Mouse (Mus musculus): ENCODE results near the gene 2700049A03Rik. TPM values are rescaled to one million over a fixed set of nuclear protein-coding genes. Genes with fewer than 3 reads are reported as not detected.

2700049A03Rik gene
- polyA plus RNA-seq, 1 experiment from 2014 or later: 12.6 TPM

DNA sequence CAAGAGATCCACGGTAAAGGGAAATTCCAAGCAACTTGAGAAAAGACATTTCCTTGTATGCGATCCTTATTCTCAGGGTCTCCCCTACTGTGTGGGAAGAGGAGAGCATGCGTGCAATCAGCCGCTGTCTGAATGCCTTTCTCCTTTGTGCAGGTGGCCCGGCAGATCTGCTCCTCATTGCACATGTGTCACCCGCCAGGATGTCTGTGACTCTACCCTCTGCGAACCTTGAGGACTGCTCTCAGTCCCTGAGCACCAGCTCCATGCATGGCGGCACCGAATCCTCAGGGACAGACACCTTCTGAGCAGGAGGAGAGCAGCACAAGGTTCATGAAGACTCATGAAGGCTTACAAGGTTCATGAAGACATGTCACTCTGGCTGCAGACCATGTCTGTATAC is 106.1 kb downstream of the 2700049A03Rik start:
- Histone ChIP-seq H3K9me3 (0 out of 2 replicates have a peak, but pooled peaks cover 6% of the 10 kb centered on the region), H3K27ac (no peak overlapping the region), H3K27me3 (replicated peaks) (no peaks in the 10 kb centered on the region), H3K9ac (no peak overlapping the region), H3K4me2 (replicated peaks) (no peak overlapping the region), H3K36me3 (peaks cover 23% of the 10 kb centered on the region), H3K4me3 (replicated peaks) (no peak overlapping the region), H3K4me1 (replicated peaks) (no peaks in the 10 kb centered on the region)
- 95% methylated on average over 9 of the region's 9 CpGs for WGBS
- ATAC-seq: no peak

DNA sequence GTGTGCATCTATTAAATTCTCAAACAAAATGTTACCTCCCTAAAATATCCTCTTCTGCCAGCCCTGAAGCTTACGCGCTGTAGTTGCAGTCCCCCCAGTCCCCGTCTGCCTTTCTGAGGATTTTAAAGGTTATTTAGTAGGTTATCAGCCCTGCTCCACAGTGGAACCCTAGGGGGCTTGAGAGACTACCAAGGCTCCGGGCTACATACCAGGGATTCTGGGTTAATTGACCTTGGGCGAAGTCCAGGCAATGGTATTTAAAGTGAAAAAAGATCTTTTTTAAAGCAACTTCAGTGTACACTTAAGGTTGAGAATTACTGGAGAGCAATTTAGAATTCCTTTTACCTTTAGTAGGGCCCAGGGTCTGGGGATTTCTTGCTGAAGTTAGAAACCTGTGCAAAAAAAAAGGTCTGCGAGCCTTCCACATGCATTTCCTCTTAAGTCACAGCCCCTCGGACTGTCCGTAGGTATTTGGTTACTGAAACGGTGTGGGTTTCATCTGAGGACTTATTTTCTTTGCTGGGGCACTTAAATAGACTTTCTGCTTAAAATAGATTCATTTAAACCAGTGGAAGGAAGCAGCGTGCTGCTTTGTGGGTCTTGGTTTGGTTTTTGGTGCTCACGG is 108.2 kb downstream of the 2700049A03Rik start:
- WGBS: 84% methylated on average over 11 of the region's 11 CpGs
- 0 out of 2 replicates have a peak, but pooled peaks cover 6% of the 10 kb centered on the region for H3K9me3 ChIP-seq
- H3K36me3 ChIP-seq: peaks cover 23% of the 10 kb centered on the region
- no peak overlapping the region for H3K9ac ChIP-seq
- no peak for ATAC-seq
- no peak overlapping the region for H3K27ac ChIP-seq
- no peaks in the 10 kb centered on the region for H3K27me3 ChIP-seq (replicated peaks)
- no peak overlapping the region for H3K4me2 ChIP-seq (replicated peaks)
- H3K4me3 ChIP-seq (replicated peaks): no peak overlapping the region
- no peaks in the 10 kb centered on the region for H3K4me1 ChIP-seq (replicated peaks)

DNA sequence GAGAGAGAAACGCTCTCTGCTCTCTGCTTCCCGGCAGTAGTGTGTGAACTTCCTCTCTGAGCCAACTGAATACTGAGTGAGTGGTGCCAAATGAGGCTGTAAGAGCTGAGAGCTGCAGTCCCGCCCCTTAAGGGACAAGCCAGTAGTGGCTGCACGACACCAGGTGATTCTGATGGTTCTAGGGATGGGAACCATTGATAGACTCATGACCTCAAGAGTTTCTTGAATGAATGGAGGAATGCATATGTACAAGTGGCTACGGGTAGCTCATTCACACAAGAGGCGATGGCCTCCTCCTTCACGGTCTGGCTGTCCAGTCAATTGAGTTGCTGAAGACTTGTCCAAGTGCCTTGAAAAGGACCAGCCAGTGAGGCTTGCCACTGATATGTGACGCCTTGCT is 110.5 kb downstream of the 2700049A03Rik start:
- H3K4me2 ChIP-seq (replicated peaks): no peak overlapping the region
- ATAC-seq: no peak
- no peaks in the 10 kb centered on the region for H3K4me1 ChIP-seq (replicated peaks)
- H3K27me3 ChIP-seq (replicated peaks): no peaks in the 10 kb centered on the region
- no peak overlapping the region for H3K4me3 ChIP-seq (replicated peaks)
- peaks cover 17% of the 10 kb centered on the region for H3K36me3 ChIP-seq
- WGBS: 84% methylated on average over 8 of the region's 8 CpGs
- no peak overlapping the region for H3K27ac ChIP-seq
- 0 out of 2 replicates have a peak, but pooled peaks cover 4% of the 10 kb centered on the region for H3K9me3 ChIP-seq
- H3K9ac ChIP-seq: no peak overlapping the region

DNA sequence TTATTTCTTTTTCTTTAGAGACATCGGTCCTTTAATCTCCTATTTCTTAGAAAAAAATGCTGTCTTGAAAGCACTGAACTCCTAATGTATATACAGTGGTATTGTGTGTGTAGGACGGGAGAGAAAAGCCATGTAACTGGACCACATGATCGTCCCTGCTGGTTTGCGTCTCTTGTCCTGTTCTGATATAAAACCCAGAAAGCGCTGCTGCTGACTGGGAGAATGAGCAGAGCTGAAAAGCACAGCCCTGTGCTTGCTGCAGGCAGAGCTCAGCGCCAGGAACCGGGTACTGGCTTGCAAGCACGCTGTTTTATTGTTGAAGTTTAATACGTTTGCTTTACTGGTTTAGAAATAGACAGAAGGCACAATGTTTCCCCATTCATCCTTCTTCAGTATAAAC is 112.7 kb downstream of the 2700049A03Rik start:
- WGBS: 30% methylated on average over 9 of the region's 9 CpGs
- ATAC-seq: peak; percentile 59; the same call in 1 of the 2 replicates
- Histone ChIP-seq H3K4me1 (replicated peaks) (no peaks in the 10 kb centered on the region), H3K4me2 (replicated peaks) (peak overlapping the region; percentile 20), H3K27me3 (replicated peaks) (no peaks in the 10 kb centered on the region), H3K9me3 (no peaks in the 10 kb centered on the region), H3K9ac (no peak overlapping the region), H3K4me3 (replicated peaks) (no peak overlapping the region), H3K36me3 (peaks cover 2% of the 10 kb centered on the region; the same call in 1 of the 2 replicates), H3K27ac (no peak overlapping the region; the same call in 1 of the 2 replicates)

DNA sequence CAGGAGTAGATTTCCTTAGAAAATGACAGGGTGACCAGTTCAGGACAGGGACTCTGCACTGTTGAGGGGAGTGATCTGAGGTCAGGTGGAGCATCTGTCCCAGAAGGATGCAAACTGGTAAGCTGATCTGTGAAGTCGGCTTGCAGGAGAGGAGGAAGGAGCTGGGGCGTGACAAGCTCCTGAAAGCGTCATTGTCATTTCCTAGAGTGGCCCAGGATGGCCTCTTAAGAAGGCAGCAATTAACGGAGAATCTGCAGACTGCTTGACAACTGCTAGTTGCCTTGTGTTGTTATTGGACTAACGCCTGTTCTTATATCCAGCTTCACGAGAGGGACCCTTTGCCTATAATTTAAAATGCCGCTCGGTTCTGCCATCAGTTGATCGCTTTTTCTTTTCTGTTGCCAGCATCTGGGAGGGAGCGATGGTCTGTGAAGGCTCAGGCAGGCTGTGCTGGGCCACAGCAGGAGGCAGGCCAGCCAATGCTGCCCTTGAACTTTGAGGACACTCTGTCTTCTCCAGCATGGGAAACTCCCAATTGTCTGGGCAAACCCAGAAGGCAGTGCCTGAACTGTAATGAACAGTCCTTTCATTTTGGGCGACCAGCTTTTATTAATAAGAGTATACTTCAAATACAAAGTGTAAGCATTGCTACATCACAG is 116.0 kb downstream of the 2700049A03Rik start:
- 53% methylated on average over 11 of the region's 11 CpGs for WGBS
- no peak overlapping the region for H3K4me3 ChIP-seq (replicated peaks)
- no peaks in the 10 kb centered on the region for H3K4me1 ChIP-seq (replicated peaks)
- no peak overlapping the region for H3K4me2 ChIP-seq (replicated peaks)
- no peak overlapping the region for H3K9ac ChIP-seq
- H3K9me3 ChIP-seq: no peaks in the 10 kb centered on the region
- no peaks in the 10 kb centered on the region for H3K27me3 ChIP-seq (replicated peaks)
- no peaks in the 10 kb centered on the region for H3K36me3 ChIP-seq
- no peak for ATAC-seq
- H3K27ac ChIP-seq: no peak overlapping the region

DNA sequence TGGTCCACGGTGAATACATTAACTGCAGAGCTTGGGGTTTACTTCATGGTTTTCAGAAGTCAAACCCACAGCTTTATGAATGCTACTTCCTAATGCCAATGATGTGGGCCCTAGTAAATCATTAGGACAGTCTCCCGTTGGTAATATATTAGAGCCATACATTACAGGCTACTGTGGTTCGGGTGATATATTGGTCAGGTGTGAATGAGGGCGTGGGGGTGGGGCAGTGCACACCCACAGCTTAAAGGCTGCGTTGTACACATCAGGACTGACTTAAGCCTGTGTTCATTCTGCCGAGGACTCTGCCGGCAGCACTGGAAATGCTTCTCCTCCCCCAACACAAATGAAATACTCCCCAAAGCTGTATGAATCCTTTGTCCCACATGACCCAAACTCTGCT is 118.1 kb downstream of the 2700049A03Rik start:
- Histone ChIP-seq H3K9me3 (no peaks in the 10 kb centered on the region), H3K9ac (no peak overlapping the region), H3K4me1 (replicated peaks) (no peaks in the 10 kb centered on the region), H3K4me3 (replicated peaks) (no peak overlapping the region), H3K27ac (no peak overlapping the region), H3K27me3 (replicated peaks) (no peaks in the 10 kb centered on the region), H3K4me2 (replicated peaks) (no peak overlapping the region), H3K36me3 (no peaks in the 10 kb centered on the region)
- whole genome bisulfite sequencing: 63% methylated on average over 7 of the region's 7 CpGs
- no peak for ATAC-seq

DNA sequence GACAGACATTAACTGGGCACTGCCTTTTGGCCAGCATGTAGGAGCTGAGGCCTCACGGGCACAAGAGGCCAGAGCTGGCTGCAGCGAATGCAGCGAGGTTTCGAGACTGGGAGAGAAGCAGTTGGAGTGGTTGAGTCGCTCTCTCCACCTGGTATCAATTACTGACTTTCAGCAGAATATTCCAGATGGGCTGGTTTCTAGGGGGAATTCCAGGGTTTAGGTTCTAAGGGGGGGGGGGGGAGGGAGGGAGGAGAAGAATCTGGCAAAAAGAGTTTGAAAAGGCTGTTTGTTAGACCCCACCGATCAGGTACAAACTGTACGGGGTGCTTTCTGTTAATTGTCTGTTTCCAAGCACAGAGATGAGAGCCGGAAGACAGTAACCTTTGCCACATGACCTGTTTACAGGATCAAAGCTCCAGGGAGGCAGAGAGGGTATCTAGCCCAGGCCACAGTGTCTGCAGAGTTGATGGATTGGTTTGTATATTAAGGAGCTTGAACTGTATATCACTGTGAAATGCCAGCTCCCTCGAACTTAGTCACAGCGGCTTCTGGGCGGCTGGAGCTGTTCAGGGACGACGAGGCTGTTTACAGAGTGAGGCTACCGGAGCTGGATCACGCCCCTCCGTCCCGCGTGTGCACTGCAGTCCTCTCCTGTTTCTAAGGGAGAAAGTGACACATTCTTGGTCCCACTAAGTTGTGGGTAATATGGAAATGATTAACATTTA is 121.7 kb downstream of the 2700049A03Rik start:
- Histone ChIP-seq H3K4me1 (replicated peaks) (no peaks in the 10 kb centered on the region), H3K27me3 (replicated peaks) (no peaks in the 10 kb centered on the region), H3K36me3 (no peaks in the 10 kb centered on the region), H3K4me3 (replicated peaks) (no peak overlapping the region), H3K9ac (no peak overlapping the region), H3K4me2 (replicated peaks) (no peak overlapping the region; the same call in 1 of the 2 replicates), H3K27ac (no peak overlapping the region), H3K9me3 (no peaks in the 10 kb centered on the region)
- WGBS: 23% methylated on average over 18 of the region's 18 CpGs
- ATAC-seq: peak; percentile 63

DNA sequence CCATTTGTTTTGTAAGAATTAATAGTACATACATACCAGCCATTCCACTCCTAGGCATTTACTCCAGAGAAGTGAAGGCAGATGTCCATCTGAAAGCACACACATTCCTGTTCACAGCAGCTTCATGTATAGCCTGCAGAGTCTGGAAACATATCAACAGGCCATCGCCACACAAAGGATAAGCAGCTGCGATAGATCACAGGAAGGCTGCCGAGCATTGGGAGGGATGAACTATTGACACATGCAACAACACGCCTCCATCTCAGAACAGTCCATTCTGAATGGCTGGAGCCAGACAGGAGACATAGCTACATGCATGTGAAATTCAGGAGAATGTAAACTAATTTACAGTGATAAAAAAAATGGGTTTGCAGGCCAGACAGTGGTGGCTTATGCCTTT is 127.6 kb downstream of the 2700049A03Rik start:
- no peak overlapping the region for H3K4me2 ChIP-seq (replicated peaks)
- H3K9ac ChIP-seq: no peak overlapping the region
- H3K9me3 ChIP-seq: no peaks in the 10 kb centered on the region
- H3K27ac ChIP-seq: no peak overlapping the region
- no peaks in the 10 kb centered on the region for H3K4me1 ChIP-seq (replicated peaks)
- no peak for ATAC-seq
- no peaks in the 10 kb centered on the region for H3K36me3 ChIP-seq
- H3K27me3 ChIP-seq (replicated peaks): no peaks in the 10 kb centered on the region
- 63% methylated on average over 4 of the region's 4 CpGs for WGBS
- H3K4me3 ChIP-seq (replicated peaks): no peak overlapping the region

DNA sequence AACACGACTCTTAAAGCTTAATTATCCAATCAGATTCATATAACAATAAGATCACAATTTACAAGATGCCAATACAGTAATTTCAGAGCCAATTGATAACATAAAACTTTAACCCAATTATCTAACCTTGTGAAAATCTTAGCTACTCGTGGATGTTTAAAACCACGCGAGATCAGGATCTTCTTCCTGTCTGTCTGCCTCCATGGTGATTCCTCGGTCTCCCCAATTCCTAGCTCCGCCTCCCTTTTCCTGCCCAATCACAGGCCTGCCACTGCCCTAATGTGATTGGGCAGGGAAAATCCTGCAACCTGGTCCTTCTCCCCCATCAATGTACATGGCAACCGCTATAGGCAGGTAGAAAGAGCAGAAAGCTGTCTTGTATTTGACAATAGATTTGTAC is 132.7 kb downstream of the 2700049A03Rik start:
- Histone ChIP-seq H3K4me1 (replicated peaks) (no peaks in the 10 kb centered on the region), H3K36me3 (no peaks in the 10 kb centered on the region)
- WGBS: 89% methylated on average over 7 of the region's 7 CpGs

DNA sequence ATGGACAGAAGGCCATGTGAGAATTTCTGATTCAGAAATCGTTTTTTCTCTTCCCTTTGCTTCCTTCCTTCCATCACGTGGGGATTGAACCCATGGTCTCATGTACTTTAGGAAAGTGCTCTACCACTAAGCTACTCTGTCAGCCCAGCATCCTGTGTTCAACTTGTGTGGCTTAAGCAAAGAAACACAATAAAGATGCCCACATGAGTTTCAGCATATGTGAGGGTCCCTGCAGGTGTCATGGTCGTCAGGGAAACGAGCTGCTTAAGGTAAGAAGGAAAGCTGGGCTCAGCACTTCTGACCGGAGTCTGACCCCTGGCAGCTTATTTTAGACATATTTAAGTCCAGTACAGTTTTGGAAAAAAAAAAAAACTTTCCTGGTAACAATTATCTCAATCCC is 134.5 kb downstream of the 2700049A03Rik start:
- Histone ChIP-seq H3K4me2 (replicated peaks) (no peak overlapping the region), H3K4me1 (replicated peaks) (no peaks in the 10 kb centered on the region), H3K36me3 (no peaks in the 10 kb centered on the region), H3K9me3 (no peaks in the 10 kb centered on the region), H3K27ac (no peak overlapping the region), H3K4me3 (replicated peaks) (no peak overlapping the region), H3K9ac (no peak overlapping the region), H3K27me3 (replicated peaks) (no peaks in the 10 kb centered on the region)
- 77% methylated on average over 5 of the region's 5 CpGs for WGBS
- no peak for ATAC-seq

More for the DNA sequence above, 132.7 kb downstream of the 2700049A03Rik start:
- no peak overlapping the region for H3K9ac ChIP-seq
- no peak overlapping the region for H3K4me3 ChIP-seq (replicated peaks)
- no peak overlapping the region for H3K27ac ChIP-seq
- H3K9me3 ChIP-seq: no peaks in the 10 kb centered on the region
- ATAC-seq: no peak
- H3K27me3 ChIP-seq (replicated peaks): no peaks in the 10 kb centered on the region
- no peak overlapping the region for H3K4me2 ChIP-seq (replicated peaks)

DNA sequence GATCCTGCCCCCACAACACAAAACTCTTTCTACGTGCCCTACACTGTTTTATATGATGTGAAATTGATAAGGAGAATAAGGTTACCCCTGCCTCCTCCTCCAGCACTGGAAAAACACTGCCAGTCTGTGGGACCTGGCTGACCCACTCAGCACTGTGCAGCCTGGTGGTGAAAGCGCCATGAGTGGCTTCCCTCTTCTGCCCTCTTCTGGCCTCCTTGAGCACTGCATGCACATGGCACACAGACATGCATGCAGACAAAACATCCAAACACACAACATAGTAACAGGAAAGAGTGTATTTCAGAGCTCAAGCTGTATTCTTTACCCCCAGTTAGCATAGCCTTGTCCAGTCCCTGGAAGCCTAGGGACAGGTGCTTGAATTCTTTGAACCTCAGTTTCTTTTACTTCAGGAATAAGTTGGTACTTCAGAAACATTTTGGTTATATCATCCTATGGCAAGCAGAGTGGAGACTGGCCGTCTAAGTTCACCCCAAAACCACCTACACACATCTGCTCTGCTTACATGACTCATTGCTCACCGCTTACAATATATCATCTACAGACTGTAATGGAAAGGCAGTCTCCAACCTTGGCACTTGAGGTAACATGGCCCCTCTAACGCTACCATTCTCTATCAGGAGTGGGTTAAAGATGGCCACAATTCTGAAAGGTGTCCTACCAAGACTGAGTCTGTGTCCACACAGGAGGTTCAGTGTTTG is 138.0 kb downstream of the 2700049A03Rik start:
- Histone ChIP-seq H3K4me3 (replicated peaks) (no peak overlapping the region), H3K4me2 (replicated peaks) (no peak overlapping the region), H3K9me3 (no peaks in the 10 kb centered on the region), H3K27me3 (replicated peaks) (no peaks in the 10 kb centered on the region), H3K4me1 (replicated peaks) (no peaks in the 10 kb centered on the region), H3K9ac (no peak overlapping the region), H3K27ac (no peak overlapping the region), H3K36me3 (no peaks in the 10 kb centered on the region)
- 93% methylated on average over 5 of the region's 5 CpGs for WGBS
- ATAC-seq: no peak
